Mouse (Mus musculus): Measurements from ENCODE around the gene Pou3f3. TPM values are rescaled to one million over a fixed set of nuclear protein-coding genes. Genes with fewer than 3 reads are reported as not detected.

Gene Pou3f3
- polyA plus RNA-seq, 1 experiment from 2014 or later, result not detected

DNA sequence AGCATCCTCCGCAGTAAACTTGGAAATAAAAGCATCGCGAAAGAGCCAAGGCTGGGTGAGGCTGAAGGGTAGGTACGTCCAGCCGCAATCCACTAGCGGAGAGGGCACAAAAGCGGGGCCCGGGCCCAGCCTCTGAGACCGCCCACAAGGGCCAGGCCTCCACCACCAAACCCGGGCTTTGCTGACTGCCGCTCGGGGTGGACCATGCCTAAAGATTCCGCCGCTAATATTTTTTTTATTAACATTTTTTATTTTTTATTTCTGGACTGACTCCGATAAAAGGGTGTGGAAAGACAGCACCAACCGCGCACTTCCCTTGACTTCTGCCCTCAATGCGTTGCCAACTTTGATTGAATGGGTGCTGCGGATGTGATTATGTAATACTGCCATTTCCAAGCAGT is 3.9 kb downstream of the Pou3f3 start:
- H3K27ac ChIP-seq (ENCODE audit: low read length), result no peak overlapping the region
- under 1% methylated on average over 19 of the region's 19 CpGs for WGBS
- H3K36me3 ChIP-seq (ENCODE audit: control insufficient read depth, insufficient read depth, low read length), result no peaks in the 10 kb centered on the region
- peaks cover 86% of the 10 kb centered on the region for H3K27me3 ChIP-seq (ENCODE audit: control insufficient read depth, insufficient read depth, low read length)
- no peak overlapping the region for H3K9ac ChIP-seq (ENCODE audit: low read length)
- peaks cover 19% of the 10 kb centered on the region for H3K4me1 ChIP-seq (ENCODE audit: control insufficient read depth, insufficient read depth, low read length)
- H3K4me2 ChIP-seq (ENCODE audit: low read depth, low read length), result no peak overlapping the region
- ATAC-seq (ENCODE audit: insufficient read depth, low FRiP score), result no peak
- H3K9me3 ChIP-seq (replicated peaks; ENCODE audit: control insufficient read depth, low read length), result no peaks in the 10 kb centered on the region
- H3K4me3 ChIP-seq (replicated peaks; ENCODE audit: low read length), result no peak overlapping the region

DNA sequence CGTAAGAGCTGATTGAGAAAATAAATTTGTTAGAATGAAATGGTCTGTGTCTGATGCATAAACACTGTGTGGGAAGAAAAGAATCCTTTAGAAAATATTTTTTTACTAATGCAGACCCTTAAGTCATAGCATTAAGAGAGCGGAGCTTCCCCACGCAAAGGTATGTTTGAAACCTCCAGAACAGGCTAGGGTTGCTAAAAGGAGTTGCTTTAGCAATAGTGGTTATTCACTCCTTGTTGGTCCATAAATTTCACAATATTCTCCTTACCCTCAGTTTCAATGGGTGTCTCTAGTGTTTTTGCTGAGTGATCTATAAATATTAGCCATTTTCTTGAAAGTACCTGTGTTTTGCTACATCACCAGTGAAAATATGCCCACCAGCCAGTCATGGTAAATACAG is 4.6 kb downstream of the Pou3f3 start:
- no peaks in the 10 kb centered on the region for H3K36me3 ChIP-seq (ENCODE audit: control insufficient read depth, insufficient read depth, low read length)
- H3K4me2 ChIP-seq (ENCODE audit: low read depth, low read length), result no peak overlapping the region
- no peaks in the 10 kb centered on the region for H3K9me3 ChIP-seq (replicated peaks; ENCODE audit: control insufficient read depth, low read length)
- H3K9ac ChIP-seq (ENCODE audit: low read length), result no peak overlapping the region
- no peak for ATAC-seq (ENCODE audit: insufficient read depth, low FRiP score)
- peaks cover 16% of the 10 kb centered on the region for H3K4me1 ChIP-seq (ENCODE audit: control insufficient read depth, insufficient read depth, low read length)
- 10% methylated on average over 3 of the region's 3 CpGs for WGBS
- H3K27me3 ChIP-seq (ENCODE audit: control insufficient read depth, insufficient read depth, low read length), result peaks cover 82% of the 10 kb centered on the region
- H3K27ac ChIP-seq (ENCODE audit: low read length), result no peak overlapping the region
- H3K4me3 ChIP-seq (replicated peaks; ENCODE audit: low read length), result no peak overlapping the region

DNA sequence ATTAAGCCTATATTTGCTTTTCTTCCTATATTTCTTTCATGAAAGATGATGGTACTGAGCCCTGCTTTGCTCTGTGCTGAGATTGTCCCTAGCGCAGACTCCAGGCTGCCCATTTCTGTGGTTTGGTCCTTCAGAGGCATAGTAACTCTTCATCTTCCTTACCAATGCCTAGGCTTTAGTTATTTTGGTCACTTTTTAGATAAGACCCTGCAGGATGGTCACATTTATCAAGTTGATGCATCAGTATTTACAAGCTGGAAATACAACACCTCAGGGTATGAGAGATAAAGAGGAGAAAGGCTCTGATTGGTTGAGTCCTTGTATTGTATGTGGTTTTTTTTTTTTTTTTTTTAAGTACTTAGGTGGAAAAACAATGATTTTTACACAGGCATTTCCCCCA is 5.2 kb downstream of the Pou3f3 start:
- Histone ChIP-seq H3K27ac (ENCODE audit: low read length) (no peak overlapping the region), H3K4me3 (replicated peaks; ENCODE audit: low read length) (no peak overlapping the region), H3K36me3 (ENCODE audit: control insufficient read depth, insufficient read depth, low read length) (no peaks in the 10 kb centered on the region), H3K9me3 (replicated peaks; ENCODE audit: control insufficient read depth, low read length) (no peaks in the 10 kb centered on the region), H3K9ac (ENCODE audit: low read length) (no peak overlapping the region), H3K4me2 (ENCODE audit: low read depth, low read length) (no peak overlapping the region), H3K27me3 (ENCODE audit: control insufficient read depth, insufficient read depth, low read length) (peaks cover 82% of the 10 kb centered on the region), H3K4me1 (ENCODE audit: control insufficient read depth, insufficient read depth, low read length) (peaks cover 16% of the 10 kb centered on the region)
- ATAC-seq (ENCODE audit: insufficient read depth, low FRiP score), result no peak
- 9% methylated on average over 1 of the region's 1 CpGs for WGBS

GRCm38 (mm10) chr1:42701833-42702611 is 6.5 kb downstream of the Pou3f3 start:
- WGBS, result 15% methylated on average over 5 of the region's 5 CpGs
- H3K9me3 ChIP-seq (replicated peaks; ENCODE audit: control insufficient read depth, low read length), result no peaks in the 10 kb centered on the region
- H3K9ac ChIP-seq (ENCODE audit: low read length), result no peak overlapping the region
- peaks cover 82% of the 10 kb centered on the region for H3K27me3 ChIP-seq (ENCODE audit: control insufficient read depth, insufficient read depth, low read length)
- ATAC-seq (ENCODE audit: insufficient read depth, low FRiP score), result no peak
- H3K4me2 ChIP-seq (ENCODE audit: low read depth, low read length), result no peak overlapping the region
- H3K36me3 ChIP-seq (ENCODE audit: control insufficient read depth, insufficient read depth, low read length), result no peaks in the 10 kb centered on the region
- peaks cover 11% of the 10 kb centered on the region for H3K4me1 ChIP-seq (ENCODE audit: control insufficient read depth, insufficient read depth, low read length)
- H3K4me3 ChIP-seq (replicated peaks; ENCODE audit: low read length), result no peak overlapping the region
- no peak overlapping the region for H3K27ac ChIP-seq (ENCODE audit: low read length)

GRCm38 (mm10) chr1:42702984-42703383 is 7.4 kb downstream of the Pou3f3 start:
- H3K4me3 ChIP-seq (replicated peaks; ENCODE audit: low read length), result no peak overlapping the region
- H3K9me3 ChIP-seq (replicated peaks; ENCODE audit: control insufficient read depth, low read length), result no peaks in the 10 kb centered on the region
- no peak overlapping the region for H3K9ac ChIP-seq (ENCODE audit: low read length)
- WGBS, result 3% methylated on average over 9 of the region's 9 CpGs
- H3K27me3 ChIP-seq (ENCODE audit: control insufficient read depth, insufficient read depth, low read length), result peaks cover 82% of the 10 kb centered on the region
- ATAC-seq (ENCODE audit: insufficient read depth, low FRiP score), result no peak
- no peak overlapping the region for H3K4me2 ChIP-seq (ENCODE audit: low read depth, low read length)
- peaks cover 3% of the 10 kb centered on the region; the same call in 1 of the 2 replicates for H3K4me1 ChIP-seq (ENCODE audit: control insufficient read depth, insufficient read depth, low read length)
- H3K27ac ChIP-seq (ENCODE audit: low read length), result no peak overlapping the region
- no peaks in the 10 kb centered on the region for H3K36me3 ChIP-seq (ENCODE audit: control insufficient read depth, insufficient read depth, low read length)

GRCm38 (mm10) chr1:42703424-42703823 is 7.9 kb downstream of the Pou3f3 start:
- no peak for ATAC-seq (ENCODE audit: insufficient read depth, low FRiP score)
- Histone ChIP-seq H3K4me1 (ENCODE audit: control insufficient read depth, insufficient read depth, low read length) (0 out of 2 replicates have a peak, but pooled peaks cover 1% of the 10 kb centered on the region), H3K4me2 (ENCODE audit: low read depth, low read length) (no peak overlapping the region), H3K9ac (ENCODE audit: low read length) (no peak overlapping the region), H3K9me3 (replicated peaks; ENCODE audit: control insufficient read depth, low read length) (no peaks in the 10 kb centered on the region), H3K27ac (ENCODE audit: low read length) (no peak overlapping the region), H3K4me3 (replicated peaks; ENCODE audit: low read length) (no peak overlapping the region), H3K36me3 (ENCODE audit: control insufficient read depth, insufficient read depth, low read length) (no peaks in the 10 kb centered on the region), H3K27me3 (ENCODE audit: control insufficient read depth, insufficient read depth, low read length) (peaks cover 82% of the 10 kb centered on the region)
- 3% methylated on average over 7 of the region's 7 CpGs for WGBS

DNA sequence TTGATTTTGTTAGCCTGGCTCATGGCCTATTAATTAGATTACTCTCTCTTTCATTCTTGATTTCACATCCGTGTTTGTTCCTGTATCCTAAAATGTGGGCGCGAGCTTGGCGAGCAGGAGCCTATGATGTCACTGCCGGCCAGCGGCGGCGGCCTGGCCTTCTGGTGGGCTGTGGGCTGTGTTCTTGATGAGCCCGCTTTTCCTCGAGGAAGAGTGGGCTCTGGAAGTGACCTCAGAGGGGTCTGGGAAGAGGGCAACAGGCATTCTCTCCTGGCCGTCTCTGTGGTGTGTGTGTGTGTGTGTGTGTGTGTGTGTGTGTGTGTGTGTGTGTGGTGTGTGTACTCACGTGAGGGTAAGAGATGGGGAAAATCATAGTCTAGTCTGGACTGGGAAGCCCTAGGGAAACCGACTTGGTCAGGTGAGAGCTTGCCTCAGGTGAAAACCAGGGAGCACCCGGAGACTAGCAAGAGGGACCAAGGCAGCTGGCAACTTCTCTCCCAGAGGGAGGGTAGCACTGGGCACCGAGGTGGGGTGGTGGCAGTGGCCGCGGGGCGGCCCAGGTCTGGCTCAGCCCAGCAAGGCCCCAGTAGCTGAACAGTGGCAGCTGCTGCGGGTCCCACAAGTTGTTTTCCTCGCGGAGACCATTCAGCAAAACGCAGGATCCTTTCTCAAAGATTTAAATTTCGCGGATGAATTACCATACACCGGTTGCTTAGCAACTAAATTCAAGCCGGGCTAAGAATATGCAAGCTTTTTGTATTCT is 8.5 kb downstream of the Pou3f3 start:
- Histone ChIP-seq H3K9me3 (replicated peaks; ENCODE audit: control insufficient read depth, low read length) (no peaks in the 10 kb centered on the region), H3K9ac (ENCODE audit: low read length) (no peak overlapping the region), H3K27me3 (ENCODE audit: control insufficient read depth, insufficient read depth, low read length) (peaks cover 82% of the 10 kb centered on the region), H3K4me3 (replicated peaks; ENCODE audit: low read length) (no peak overlapping the region), H3K4me2 (ENCODE audit: low read depth, low read length) (no peak overlapping the region), H3K27ac (ENCODE audit: low read length) (no peak overlapping the region), H3K36me3 (ENCODE audit: control insufficient read depth, insufficient read depth, low read length) (no peaks in the 10 kb centered on the region), H3K4me1 (ENCODE audit: control insufficient read depth, insufficient read depth, low read length) (no peaks in the 10 kb centered on the region)
- ATAC-seq (ENCODE audit: insufficient read depth, low FRiP score), result no peak
- 2% methylated on average over 26 of the region's 26 CpGs for WGBS

DNA sequence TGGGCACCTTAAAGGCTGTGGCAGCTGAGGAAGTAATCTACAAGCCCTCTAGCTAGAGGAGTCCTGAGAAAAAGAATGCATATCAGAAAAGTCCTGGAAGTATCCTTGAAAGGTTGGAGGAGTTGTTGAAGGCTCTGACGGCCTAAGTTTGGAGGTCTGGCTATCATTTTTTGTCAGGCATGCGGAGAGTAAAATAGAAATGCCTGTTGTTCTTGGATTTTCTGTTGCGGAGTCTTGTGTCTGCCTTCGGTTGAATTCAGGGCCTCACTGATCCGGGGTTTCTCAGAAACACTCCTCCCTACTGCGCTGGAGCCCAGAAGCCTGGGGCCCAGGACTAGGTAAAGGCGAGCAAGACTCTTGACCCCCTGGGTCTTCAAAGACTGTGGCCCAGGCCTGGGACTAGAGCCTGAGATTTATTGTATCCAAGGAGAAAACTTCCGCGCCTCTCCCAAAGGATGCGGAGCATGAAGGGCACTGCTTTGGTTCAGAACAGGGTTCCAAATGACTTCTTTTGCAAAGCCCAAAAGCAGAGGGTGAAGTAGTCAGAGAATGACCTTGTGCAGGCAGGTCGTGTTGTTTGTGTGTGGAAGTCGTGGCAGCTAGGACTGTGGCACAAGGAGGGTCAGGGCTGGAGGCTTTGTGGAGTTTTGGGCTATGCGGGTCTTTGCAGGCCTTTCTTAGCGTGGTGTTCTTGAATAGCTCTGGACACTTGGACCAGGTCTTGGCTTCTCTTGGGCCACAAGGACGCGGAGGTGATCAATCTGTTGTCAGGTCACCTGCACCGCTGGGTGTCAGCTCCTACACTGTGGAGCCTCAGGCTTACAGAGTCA is 9.6 kb downstream of the Pou3f3 start:
- Histone ChIP-seq H3K4me2 (ENCODE audit: low read depth, low read length) (no peak overlapping the region), H3K9me3 (replicated peaks; ENCODE audit: control insufficient read depth, low read length) (no peaks in the 10 kb centered on the region), H3K4me3 (replicated peaks; ENCODE audit: low read length) (no peak overlapping the region), H3K27ac (ENCODE audit: low read length) (no peak overlapping the region), H3K27me3 (ENCODE audit: control insufficient read depth, insufficient read depth, low read length) (peaks cover 87% of the 10 kb centered on the region), H3K9ac (ENCODE audit: low read length) (no peak overlapping the region), H3K4me1 (ENCODE audit: control insufficient read depth, insufficient read depth, low read length) (no peaks in the 10 kb centered on the region), H3K36me3 (ENCODE audit: control insufficient read depth, insufficient read depth, low read length) (no peaks in the 10 kb centered on the region)
- no peak for ATAC-seq (ENCODE audit: insufficient read depth, low FRiP score)
- 9% methylated on average over 17 of the region's 17 CpGs for WGBS

DNA sequence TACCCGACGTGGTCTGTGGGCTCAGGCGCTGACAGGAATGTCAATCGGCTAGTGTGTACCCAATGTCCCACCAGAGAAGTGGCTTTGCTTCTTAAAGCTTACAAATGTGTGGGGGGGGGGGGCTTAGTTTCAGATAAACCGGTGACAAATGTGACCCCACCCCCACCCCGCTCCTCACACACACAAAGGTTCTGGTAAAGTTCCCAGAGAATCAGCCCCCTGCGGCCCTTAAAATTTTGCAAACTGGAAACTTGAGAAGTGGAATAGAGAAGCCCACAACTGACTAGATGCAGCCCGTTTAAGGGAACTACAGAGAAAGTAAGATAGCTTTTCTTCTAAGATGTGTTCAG is 10.2 kb downstream of the Pou3f3 start:
- Histone ChIP-seq H3K9me3 (replicated peaks; ENCODE audit: control insufficient read depth, low read length) (no peaks in the 10 kb centered on the region), H3K4me1 (ENCODE audit: control insufficient read depth, insufficient read depth, low read length) (no peaks in the 10 kb centered on the region), H3K4me3 (replicated peaks; ENCODE audit: low read length) (no peak overlapping the region), H3K27me3 (ENCODE audit: control insufficient read depth, insufficient read depth, low read length) (peaks cover 88% of the 10 kb centered on the region), H3K36me3 (ENCODE audit: control insufficient read depth, insufficient read depth, low read length) (no peaks in the 10 kb centered on the region), H3K4me2 (ENCODE audit: low read depth, low read length) (no peak overlapping the region), H3K9ac (ENCODE audit: low read length) (no peak overlapping the region), H3K27ac (ENCODE audit: low read length) (no peak overlapping the region)
- no peak for ATAC-seq (ENCODE audit: insufficient read depth, low FRiP score)
- WGBS, result 6% methylated on average over 8 of the region's 8 CpGs
